21 mouse cellular contexts compared by ENCODE assay signal in genomic region chr13:35175587-35175986, GRCm38 (mm10).
A peak's percentile ranks its signal among the peaks of the same experiment; 100 is the strongest.
DNase-seq lines count a peak whose midpoint lies in the region; ATAC-seq and TF ChIP-seq lines count a peak whose summit lies in the region.
"Had no signal": no experiment of that assay in that cellular context is flagged by ENCODE, and none has a peak within 500 bp of the region (broad histone marks: within the 10 kb centered on the region; RNA-seq: fewer than 3 reads in every experiment).

No protein-coding gene starts in this region.

- H3K27me3 ChIP-seq in intestine, embryonic 15.5 days (replicated peaks): no peaks in the 10 kb centered on the region
- no peaks in the 10 kb centered on the region for H3K27me3 ChIP-seq in intestine, embryonic 16.5 days (replicated peaks; ENCODE audit: control insufficient read depth, insufficient read depth, low read length)
- no peaks in the 10 kb centered on the region for H3K27me3 ChIP-seq in intestine, postnatal 0 days (replicated peaks; ENCODE audit: control insufficient read depth, insufficient read depth, low read length)
- H3K27me3 ChIP-seq in stomach, postnatal 0 days (ENCODE audit: control insufficient read depth, insufficient read depth, low read length): no peaks in the 10 kb centered on the region
- H3K27me3 ChIP-seq in kidney, embryonic 14.5 days (ENCODE audit: control insufficient read depth, insufficient read depth, low read length): no peaks in the 10 kb centered on the region
- H3K27me3 ChIP-seq: CH12.LX, Patski had no signal

- no peak for TF ChIP-seq CTCF in intestine, postnatal 0 days (IDR thresholded peaks at IDR 0.05; ENCODE audit: low read depth)
- TF ChIP-seq CTCF in stomach, postnatal 0 days (IDR thresholded peaks at IDR 0.05; ENCODE audit: low read depth): no peak

- no peak overlapping the region for H3K27ac ChIP-seq in intestine, embryonic 15.5 days
- no peak overlapping the region for H3K27ac ChIP-seq in intestine, embryonic 16.5 days (ENCODE audit: low read length)
- H3K27ac ChIP-seq in intestine, postnatal 0 days (ENCODE audit: low read depth, low read length): no peak overlapping the region
- no peak overlapping the region for H3K27ac ChIP-seq in stomach, postnatal 0 days (replicated peaks)
- H3K27ac ChIP-seq in kidney, embryonic 14.5 days (ENCODE audit: low read depth, low read length): no peak overlapping the region

- H3K4me1 ChIP-seq in intestine, embryonic 15.5 days (replicated peaks): no peaks in the 10 kb centered on the region
- H3K4me1 ChIP-seq in intestine, embryonic 16.5 days (ENCODE audit: control insufficient read depth, insufficient read depth, low read length): no peaks in the 10 kb centered on the region
- peaks cover 8% of the 10 kb centered on the region; the same call in 1 of the 2 replicates for H3K4me1 ChIP-seq in intestine, postnatal 0 days (replicated peaks; ENCODE audit: control insufficient read depth, insufficient read depth, low read length)
- no peaks in the 10 kb centered on the region for H3K4me1 ChIP-seq in stomach, postnatal 0 days (replicated peaks; ENCODE audit: control insufficient read depth, insufficient read depth)
- H3K4me1 ChIP-seq in kidney, embryonic 14.5 days (ENCODE audit: control insufficient read depth, insufficient read depth, low read length): no peaks in the 10 kb centered on the region

- no peaks in the 10 kb centered on the region for H3K36me3 ChIP-seq in intestine, embryonic 15.5 days
- no peaks in the 10 kb centered on the region for H3K36me3 ChIP-seq in intestine, embryonic 16.5 days (ENCODE audit: control insufficient read depth, insufficient read depth, low read length)
- no peaks in the 10 kb centered on the region for H3K36me3 ChIP-seq in intestine, postnatal 0 days (ENCODE audit: control insufficient read depth, insufficient read depth)
- no peaks in the 10 kb centered on the region for H3K36me3 ChIP-seq in stomach, postnatal 0 days (ENCODE audit: control insufficient read depth, insufficient read depth, low read length)
- H3K36me3 ChIP-seq in kidney, embryonic 14.5 days (ENCODE audit: control insufficient read depth, insufficient read depth, low read length): no peaks in the 10 kb centered on the region
- H3K36me3 ChIP-seq: G1E had no signal

- H3K4me2 ChIP-seq in intestine, embryonic 15.5 days (replicated peaks): no peak overlapping the region
- no peak overlapping the region for H3K4me2 ChIP-seq in intestine, embryonic 16.5 days (ENCODE audit: low read depth, low read length)
- H3K4me2 ChIP-seq in intestine, postnatal 0 days (replicated peaks; ENCODE audit: low read depth): no peak overlapping the region
- no peak overlapping the region for H3K4me2 ChIP-seq in stomach, postnatal 0 days (replicated peaks; ENCODE audit: low read depth)
- no peak overlapping the region for H3K4me2 ChIP-seq in kidney, embryonic 14.5 days (replicated peaks; ENCODE audit: low read depth, low read length)

- no peak for DNase-seq in stomach, postnatal 0 days (ENCODE audit: low spot score)
- DNase-seq in embryo, embryonic 10 days (ENCODE audit: low spot score): no peak
- DNase-seq: adrenal gland, adult 2 months; adrenal gland, adult 8-10 months; adrenal gland, postnatal 10 days; adrenal gland, postnatal 14 days; adrenal gland, postnatal 25 days; adrenal gland, postnatal 36 days; B cell, adult 2 months; cerebellum, adult 11 months; cerebellum, adult 11-12 months; cerebellum, adult 18-20 months had no signal

- WGBS in intestine, embryonic 15.5 days: 59% methylated on average over 1 of the region's 1 CpGs
- 65% methylated on average over 1 of the region's 1 CpGs for WGBS in intestine, embryonic 16.5 days
- 32% methylated on average over 1 of the region's 1 CpGs for WGBS in intestine, postnatal 0 days
- 53% methylated on average over 1 of the region's 1 CpGs for WGBS in stomach, postnatal 0 days
- 80% methylated on average over 1 of the region's 1 CpGs for WGBS in kidney, embryonic 14.5 days

- ATAC-seq in intestine, embryonic 15.5 days: peak; percentile 49
- ATAC-seq in intestine, embryonic 16.5 days: peak; percentile 78
- peak; percentile 82 for ATAC-seq in intestine, postnatal 0 days
- ATAC-seq in stomach, postnatal 0 days (ENCODE audit: low FRiP score, low TSS enrichment): no peak
- ATAC-seq in kidney, embryonic 14.5 days (ENCODE audit: low FRiP score, low TSS enrichment): no peak
- ATAC-seq: activated CD4-positive, CD25-positive, alpha-beta regulatory T cell, adult 4 months; CD4-positive, CD25-positive, alpha-beta regulatory T cell, adult 4 months; Patski had no signal

- H3K9me3 ChIP-seq in intestine, embryonic 15.5 days: no peaks in the 10 kb centered on the region
- H3K9me3 ChIP-seq in intestine, embryonic 16.5 days (ENCODE audit: control insufficient read depth, low read length): no peaks in the 10 kb centered on the region
- no peaks in the 10 kb centered on the region for H3K9me3 ChIP-seq in intestine, postnatal 0 days (ENCODE audit: control insufficient read depth)
- H3K9me3 ChIP-seq in stomach, postnatal 0 days (ENCODE audit: control insufficient read depth, low read length): no peaks in the 10 kb centered on the region
- no peaks in the 10 kb centered on the region for H3K9me3 ChIP-seq in kidney, embryonic 14.5 days (ENCODE audit: control insufficient read depth, low read length)
- H3K9me3 ChIP-seq: G1E had no signal

- H3K9ac ChIP-seq in intestine, embryonic 15.5 days: no peak overlapping the region
- no peak overlapping the region for H3K9ac ChIP-seq in intestine, embryonic 16.5 days (ENCODE audit: low read depth, low read length)
- H3K9ac ChIP-seq in intestine, postnatal 0 days (ENCODE audit: low read depth, low read length): no peak overlapping the region
- H3K9ac ChIP-seq in stomach, postnatal 0 days (ENCODE audit: low read length): no peak overlapping the region
- H3K9ac ChIP-seq in kidney, embryonic 14.5 days (ENCODE audit: low read depth, low read length): no peak overlapping the region

- H3K4me3 ChIP-seq in intestine, embryonic 15.5 days (replicated peaks): no peak overlapping the region
- H3K4me3 ChIP-seq in intestine, embryonic 16.5 days (ENCODE audit: low read length): no peak overlapping the region
- H3K4me3 ChIP-seq in intestine, postnatal 0 days (ENCODE audit: low read depth, low read length): no peak overlapping the region
- no peak overlapping the region for H3K4me3 ChIP-seq in stomach, postnatal 0 days (ENCODE audit: low read depth, low read length)
- H3K4me3 ChIP-seq in kidney, embryonic 14.5 days (ENCODE audit: low read length): no peak overlapping the region

- TF ChIP-seq EP300 in stomach, postnatal 0 days (optimal IDR thresholded peaks at IDR 0.05): no peak

Comparison
In these comparisons a context has a peak if more than half of its experiments do, and no peak if none do; other contexts are left out.
1. ATAC-seq: peak in intestine, embryonic 15.5 days (single experiment), intestine, embryonic 16.5 days (single experiment) and intestine, postnatal 0 days (single experiment); none in stomach, postnatal 0 days (single experiment) and kidney, embryonic 14.5 days (single experiment).